Mouse (Mus musculus) limb, embryonic 13.5 days (tissue): ENCODE data around the gene Usp3. TPM values are rescaled to one million over a fixed set of nuclear protein-coding genes. Genes with fewer than 3 reads are reported as not detected.

ENCODE experiments used
- ATAC-seq: fragments of 200-750 bp; cut with Nextera tagmentation; 2 replicates; pipeline ENCODE4 v1.8.0; 2017; ENCODE audit warnings: low read depth, moderate number of reproducible peaks, moderate TSS enrichment; ENCODE audit not compliant: low FRiP score
- H3K27ac ChIP-seq: fragments of 300-500 bp; sonication (generic); 2 replicates; pipeline ENCODE4 v1.5.1; 2015; ENCODE audit warnings: inconsistent platforms, mild to moderate bottlenecking, moderate library complexity
- H3K27me3 ChIP-seq: fragments of 300-500 bp; sonication (generic); 2 replicates; pipeline ENCODE4 v1.6.1; 2015; ENCODE audit warnings: mild to moderate bottlenecking, inconsistent platforms
- H3K36me3 ChIP-seq: fragments of 300-500 bp; sonication (generic); 2 replicates; pipeline ENCODE4 v1.6.1; 2015; ENCODE audit warnings: inconsistent platforms, mild to moderate bottlenecking, moderate library complexity
- H3K4me1 ChIP-seq: fragments of 300-500 bp; sonication (generic); 2 replicates; pipeline ENCODE4 v1.6.1; 2015; ENCODE audit warnings: inconsistent platforms
- H3K4me2 ChIP-seq: fragments of 300-500 bp; sonication (generic); replicated peaks from 2 replicates; pipeline ENCODE4 v1.6.1; 2015; ENCODE audit warnings: inconsistent platforms, mild to moderate bottlenecking, moderate library complexity
- H3K4me3 ChIP-seq: fragments of 300-500 bp; sonication (generic); 2 replicates; pipeline ENCODE4 v1.5.1; 2015; ENCODE audit warnings: moderate library complexity, mild to moderate bottlenecking, inconsistent platforms
- H3K9ac ChIP-seq: fragments of 300-500 bp; sonication (generic); 2 replicates; pipeline ENCODE4 v1.6.1; 2015; ENCODE audit warnings: mild to moderate bottlenecking, inconsistent platforms
- H3K9me3 ChIP-seq: fragments of 300-500 bp; sonication (generic); 2 replicates; pipeline ENCODE4 v1.6.1; 2016; ENCODE audit warnings: inconsistent platforms
- WGBS: fragments of 180-500 bp; shearing (Covaris S2); methylation state at CpG from one replicate; pipeline ENCODE4 v1.1.7; 2015; 5-methylcytosine and 5-hydroxymethylcytosine counted together
- polyA plus RNA-seq: library from polyadenylated mRNA; unstranded; fragments of >200 nt; fragmentation: Nextera tagmentation; extraction: Ambion mirVana; gene quantifications from 2 replicates; pipeline ENCODE4 v1.2.1, GENCODE M21; 2015

The Usp3 gene
- polyA plus RNA-seq, 1 experiment from 2014 or later = 81.8 TPM

DNA sequence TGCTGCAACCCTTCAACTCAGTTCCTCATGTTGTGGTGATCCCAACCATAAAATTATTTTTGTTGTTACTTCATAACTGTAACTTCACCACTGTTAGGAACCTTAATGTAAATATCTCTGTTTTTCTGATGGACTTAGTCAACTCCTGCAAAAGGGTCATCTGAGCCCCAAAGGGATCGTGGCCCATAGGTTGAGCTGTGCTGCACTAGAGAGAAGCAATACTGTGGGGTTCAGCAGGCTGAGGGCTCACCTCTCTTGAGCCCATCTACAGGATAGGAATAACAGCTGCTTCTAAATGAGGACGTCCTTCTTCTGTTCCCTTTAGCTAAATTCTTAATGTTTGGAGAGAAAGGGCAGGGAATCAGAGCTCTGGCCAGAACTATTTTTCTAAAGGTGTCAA, 7.6 kb upstream of the Usp3 start:
- 0 out of 2 replicates have a peak, but pooled peaks cover 2% of the 10 kb centered on the region for H3K27me3 ChIP-seq
- H3K27ac ChIP-seq = no peak overlapping the region
- no peak overlapping the region for H3K4me2 ChIP-seq
- no peak for ATAC-seq
- no peak overlapping the region for H3K9ac ChIP-seq
- WGBS = 76% methylated on average over 2 of the region's 2 CpGs
- peaks cover 26% of the 10 kb centered on the region for H3K4me1 ChIP-seq
- H3K4me3 ChIP-seq = no peak overlapping the region
- no peaks in the 10 kb centered on the region for H3K9me3 ChIP-seq
- H3K36me3 ChIP-seq = no peaks in the 10 kb centered on the region

DNA sequence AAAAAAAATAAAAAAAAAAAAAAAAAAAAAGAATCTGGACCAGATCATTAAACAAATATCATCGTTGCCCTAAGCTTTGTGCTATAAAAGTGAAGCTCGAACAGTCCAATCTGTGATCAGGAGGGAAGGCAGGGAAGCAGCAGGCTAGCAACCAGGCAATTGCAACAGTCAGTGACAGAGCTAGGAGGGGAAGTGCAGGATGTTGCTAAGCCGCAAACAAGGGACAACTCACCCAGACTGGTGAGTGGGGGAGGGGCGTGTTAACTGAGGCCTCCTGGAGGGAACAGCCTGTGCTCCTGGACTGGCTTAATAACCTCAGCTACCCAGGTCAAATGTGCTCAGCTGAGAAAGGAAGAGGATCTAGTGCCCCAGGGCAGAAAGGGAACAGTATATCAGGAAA, 6.6 kb upstream of the Usp3 start:
- H3K9ac ChIP-seq = no peak overlapping the region
- no peak for ATAC-seq
- H3K27ac ChIP-seq = no peak overlapping the region
- H3K36me3 ChIP-seq = no peaks in the 10 kb centered on the region
- H3K4me2 ChIP-seq = no peak overlapping the region
- no peaks in the 10 kb centered on the region for H3K9me3 ChIP-seq
- 0 out of 2 replicates have a peak, but pooled peaks cover 2% of the 10 kb centered on the region for H3K27me3 ChIP-seq
- peaks cover 36% of the 10 kb centered on the region for H3K4me1 ChIP-seq
- H3K4me3 ChIP-seq = no peak overlapping the region
- WGBS = 6% methylated on average over 4 of the region's 4 CpGs

DNA sequence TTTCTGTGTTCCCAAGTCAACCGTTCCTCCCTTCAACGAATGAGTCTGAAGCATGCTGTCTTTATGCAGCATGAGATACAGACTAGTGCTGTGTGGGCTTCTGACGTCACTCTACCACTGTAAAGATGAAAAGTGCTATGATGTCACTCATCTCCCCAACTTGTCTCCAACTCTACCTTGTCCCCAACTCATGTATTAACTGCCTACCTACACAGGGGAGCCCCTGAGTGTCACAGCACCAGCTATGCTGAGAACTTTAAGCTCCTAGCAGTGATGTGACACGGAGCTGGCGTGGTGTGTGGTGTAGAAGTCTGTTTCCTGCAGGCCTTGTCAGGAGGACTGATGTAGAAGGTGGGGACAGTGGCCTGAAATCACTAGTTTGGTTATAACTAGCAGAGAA, 5.7 kb upstream of the Usp3 start:
- Histone ChIP-seq H3K36me3 (no peaks in the 10 kb centered on the region), H3K9ac (no peak overlapping the region), H3K4me3 (no peak overlapping the region), H3K4me1 (peaks cover 45% of the 10 kb centered on the region), H3K9me3 (no peaks in the 10 kb centered on the region), H3K27ac (no peak overlapping the region), H3K4me2 (no peak overlapping the region), H3K27me3 (0 out of 2 replicates have a peak, but pooled peaks cover 2% of the 10 kb centered on the region)
- no peak for ATAC-seq
- WGBS = 61% methylated on average over 5 of the region's 5 CpGs

DNA sequence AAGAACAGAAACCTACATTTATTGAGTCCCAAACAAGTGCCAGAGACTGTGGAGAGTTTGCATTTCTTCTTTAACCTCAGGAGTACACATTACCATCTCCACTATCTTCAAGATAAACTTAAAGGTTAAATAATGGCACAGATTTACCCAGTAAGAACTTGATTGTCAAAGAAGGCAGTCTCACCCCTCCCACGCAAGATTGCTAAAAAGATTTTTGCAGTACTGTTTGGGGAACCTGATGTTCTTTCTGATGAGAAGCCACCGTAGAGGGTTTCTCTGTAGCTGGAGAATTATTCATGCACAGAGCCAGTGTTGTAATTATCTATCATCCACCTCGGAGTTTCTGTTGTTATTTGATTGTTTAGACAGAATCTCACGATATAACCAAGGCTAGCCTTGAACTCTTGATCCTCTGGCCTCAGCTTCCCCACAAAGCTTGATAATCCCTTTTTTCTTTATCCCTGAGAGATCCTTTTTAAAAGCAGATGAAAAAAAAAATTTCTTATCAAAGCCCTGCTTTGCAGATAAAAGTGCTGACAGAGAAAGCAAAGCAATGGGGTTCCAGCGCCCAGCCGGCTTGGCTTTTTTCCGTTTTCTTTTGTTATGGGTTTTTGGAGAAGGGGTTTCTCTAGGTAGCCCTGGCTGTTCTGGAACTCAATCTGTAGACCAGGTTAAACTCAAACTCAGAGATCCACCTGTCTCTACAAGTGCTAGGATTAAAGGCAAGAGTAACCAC, 4.7 kb upstream of the Usp3 start:
- no peak overlapping the region for H3K9ac ChIP-seq
- ATAC-seq = no peak
- no peaks in the 10 kb centered on the region for H3K9me3 ChIP-seq
- no peaks in the 10 kb centered on the region for H3K36me3 ChIP-seq
- no peak overlapping the region for H3K27ac ChIP-seq
- H3K27me3 ChIP-seq = 0 out of 2 replicates have a peak, but pooled peaks cover 2% of the 10 kb centered on the region
- H3K4me3 ChIP-seq = no peak overlapping the region
- H3K4me2 ChIP-seq = no peak overlapping the region
- H3K4me1 ChIP-seq = peaks cover 49% of the 10 kb centered on the region
- WGBS = 43% methylated on average over 7 of the region's 7 CpGs

- peaks cover 49% of the 10 kb centered on the region for H3K4me1 ChIP-seq
- no peak for ATAC-seq
- H3K9me3 ChIP-seq = no peaks in the 10 kb centered on the region
- H3K27me3 ChIP-seq = 0 out of 2 replicates have a peak, but pooled peaks cover 2% of the 10 kb centered on the region
- H3K9ac ChIP-seq = no peak overlapping the region
- no peak overlapping the region for H3K27ac ChIP-seq
- 18% methylated on average over 6 of the region's 6 CpGs for WGBS
- no peaks in the 10 kb centered on the region for H3K36me3 ChIP-seq
- no peak overlapping the region for H3K4me2 ChIP-seq
- no peak overlapping the region for H3K4me3 ChIP-seq
Measured at GRCm38 (mm10) chr9:66597076-66597475, 4.1 kb upstream of the Usp3 start.

GRCm38 (mm10) chr9:66595722-66596675, 3.1 kb upstream of the Usp3 start:
- H3K27ac ChIP-seq = peak overlapping the region; percentile 56
- H3K9me3 ChIP-seq = no peaks in the 10 kb centered on the region
- WGBS = 14% methylated on average over 5 of the region's 5 CpGs
- H3K27me3 ChIP-seq = 0 out of 2 replicates have a peak, but pooled peaks cover 2% of the 10 kb centered on the region
- no peak for ATAC-seq
- no peak overlapping the region for H3K4me3 ChIP-seq
- H3K36me3 ChIP-seq = no peaks in the 10 kb centered on the region
- H3K9ac ChIP-seq = no peak overlapping the region
- H3K4me2 ChIP-seq = peak overlapping the region; percentile 19; the same call in 1 of the 2 replicates
- peaks cover 53% of the 10 kb centered on the region for H3K4me1 ChIP-seq

- Histone ChIP-seq H3K27ac (no peak overlapping the region), H3K4me3 (peak overlapping the region; percentile 93; the same call in 1 of the 2 replicates), H3K36me3 (no peaks in the 10 kb centered on the region), H3K9me3 (no peaks in the 10 kb centered on the region), H3K9ac (no peak overlapping the region), H3K4me2 (peak overlapping the region; percentile 76), H3K27me3 (0 out of 2 replicates have a peak, but pooled peaks cover 2% of the 10 kb centered on the region), H3K4me1 (peaks cover 61% of the 10 kb centered on the region)
- no peak for ATAC-seq
- 66% methylated on average over 3 of the region's 3 CpGs for WGBS
Measured at GRCm38 (mm10) chr9:66594061-66594460, 1.1 kb upstream of the Usp3 start.

DNA sequence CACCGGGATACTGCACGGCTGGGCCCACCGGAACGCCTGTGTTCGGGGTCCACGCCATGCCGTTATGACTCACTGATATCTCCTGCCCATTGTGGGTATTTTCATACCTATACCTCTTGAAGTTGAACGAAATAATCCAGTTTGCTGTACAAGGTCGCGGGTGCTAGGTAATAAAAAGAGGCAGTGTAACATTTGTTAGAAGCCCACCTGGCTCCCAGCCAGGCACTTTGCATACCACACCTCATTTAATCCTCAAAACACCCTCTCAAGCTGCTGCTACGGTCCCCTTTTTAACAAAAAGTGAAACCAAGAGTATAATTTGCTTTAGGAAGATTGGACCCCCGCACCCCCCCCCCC, 649 bp upstream of the Usp3 start:
- peak overlapping the region; percentile 67 for H3K9ac ChIP-seq
- H3K27ac ChIP-seq = peak overlapping the region; percentile 65
- H3K4me1 ChIP-seq = peaks cover 65% of the 10 kb centered on the region
- no peaks in the 10 kb centered on the region for H3K9me3 ChIP-seq
- WGBS = 8% methylated on average over 12 of the region's 12 CpGs
- H3K36me3 ChIP-seq = no peaks in the 10 kb centered on the region
- no peak for ATAC-seq
- H3K4me2 ChIP-seq = peak overlapping the region; percentile 76
- peak overlapping the region; percentile 93 for H3K4me3 ChIP-seq
- 0 out of 2 replicates have a peak, but pooled peaks cover 2% of the 10 kb centered on the region for H3K27me3 ChIP-seq

GRCm38 (mm10) chr9:66591851-66592645, 894 bp downstream of the Usp3 start:
- Histone ChIP-seq H3K27ac (peak overlapping the region; percentile 93), H3K4me2 (peak overlapping the region; percentile 76), H3K4me1 (peaks cover 69% of the 10 kb centered on the region), H3K9ac (peak overlapping the region; percentile 99), H3K27me3 (no peaks in the 10 kb centered on the region), H3K9me3 (no peaks in the 10 kb centered on the region), H3K4me3 (peak overlapping the region; percentile 93), H3K36me3 (no peaks in the 10 kb centered on the region)
- under 1% methylated on average over 43 of the region's 83 CpGs for WGBS
- ATAC-seq = 0 out of 2 replicates have a peak, but pooled peaks have one; percentile 11

DNA sequence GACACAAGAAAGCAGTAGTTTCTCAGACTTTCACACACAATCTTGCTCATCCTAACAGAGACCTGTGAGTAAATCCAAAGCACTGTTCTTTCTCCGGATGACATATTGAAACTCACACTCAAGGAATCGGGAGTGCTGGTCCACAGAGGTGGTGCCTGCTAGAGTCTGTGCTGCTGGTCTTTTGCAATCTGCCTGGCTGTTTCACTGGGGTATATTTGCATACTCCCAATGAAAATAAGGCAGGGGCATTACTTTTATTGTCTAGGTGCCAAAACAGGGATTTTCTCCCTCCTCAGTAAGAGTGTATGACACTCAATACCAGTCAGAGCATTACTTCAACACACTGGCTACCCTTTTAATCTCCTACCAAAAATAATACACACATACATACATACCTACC, 2.9 kb downstream of the Usp3 start:
- no peaks in the 10 kb centered on the region for H3K9me3 ChIP-seq
- H3K36me3 ChIP-seq = no peaks in the 10 kb centered on the region
- no peak for ATAC-seq
- H3K4me2 ChIP-seq = peak overlapping the region; percentile 23; the same call in 1 of the 2 replicates
- no peak overlapping the region for H3K4me3 ChIP-seq
- H3K27me3 ChIP-seq = no peaks in the 10 kb centered on the region
- H3K9ac ChIP-seq = no peak overlapping the region
- H3K4me1 ChIP-seq = peaks cover 55% of the 10 kb centered on the region
- H3K27ac ChIP-seq = no peak overlapping the region
- 62% methylated on average over 2 of the region's 2 CpGs for WGBS

DNA sequence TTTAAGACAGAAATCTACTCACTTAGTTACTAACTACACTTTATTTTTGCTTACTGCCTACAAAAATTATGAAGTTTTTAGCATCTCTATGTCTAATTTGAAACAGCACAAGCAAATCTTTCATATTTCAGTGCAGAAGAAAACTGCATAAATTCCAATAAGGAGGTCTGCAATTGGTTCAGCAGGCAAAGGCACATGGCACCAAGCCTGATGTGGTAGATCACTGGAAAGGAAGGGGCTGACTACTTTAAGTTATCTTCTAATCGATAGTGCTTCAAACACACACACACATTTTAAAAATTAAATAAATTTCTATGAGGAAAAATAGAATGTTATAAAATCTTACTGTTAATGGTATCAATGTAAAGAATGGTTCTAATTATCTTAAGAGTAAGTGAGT, 5.9 kb downstream of the Usp3 start:
- 78% methylated on average over 1 of the region's 1 CpGs for WGBS
- H3K4me2 ChIP-seq = no peak overlapping the region
- no peak overlapping the region for H3K4me3 ChIP-seq
- H3K9me3 ChIP-seq = no peaks in the 10 kb centered on the region
- H3K27me3 ChIP-seq = no peaks in the 10 kb centered on the region
- ATAC-seq = no peak
- H3K4me1 ChIP-seq = peaks cover 38% of the 10 kb centered on the region
- H3K9ac ChIP-seq = no peak overlapping the region
- H3K36me3 ChIP-seq = no peaks in the 10 kb centered on the region
- no peak overlapping the region for H3K27ac ChIP-seq
